Mouse (Mus musculus) CH12.LX (cell line): ENCODE measurements around the gene Ces2a.

ENCODE experiments used
- CTCF ChIP-seq, 2 experiments: IDR thresholded peaks in 1 of 2; conservative IDR thresholded peaks in 1 of 2; 2 replicates each; pipeline ENCODE4 v1.5.1; 2011 to 2012; ENCODE audit warnings: low read depth in 2 of 2, low read length in 2 of 2, improper control_type of control experiment in 1 of 2, inconsistent platforms in 1 of 2, mild to moderate bottlenecking in 1 of 2, moderate library complexity in 1 of 2
- EP300 ChIP-seq: IDR thresholded peaks from 2 replicates; pipeline ENCODE4 v1.6.1; 2011; ENCODE audit warnings: low read length, improper control_type of control experiment
- JUND ChIP-seq: conservative IDR thresholded peaks from 2 replicates; pipeline ENCODE4 v1.6.1; 2011; ENCODE audit warnings: low read depth, low read length, improper control_type of control experiment
- POLR2A ChIP-seq: IDR thresholded peaks from 2 replicates; pipeline ENCODE4 v1.6.1; 2011; ENCODE audit warnings: low read depth, mild to moderate bottlenecking, improper control_type of control experiment, low read length
- UBTF ChIP-seq: IDR thresholded peaks from 2 replicates; pipeline ENCODE4 v1.6.1; 2012; ENCODE audit warnings: low read depth, mild to moderate bottlenecking, inconsistent platforms, low read length, improper control_type of control experiment, moderate library complexity

GRCm38 (mm10) chr8:104721166-104721565 lies 12.6 kb upstream of the Ces2a start:
- TF ChIP-seq CTCF (conservative IDR thresholded peaks at IDR 0.05 in 1 of 2, IDR thresholded peaks at IDR 0.05 in 1 of 2; ENCODE audit: low read depth in 2 of 2, low read length in 2 of 2) = no peak
- TF ChIP-seq POLR2A = no peak
- no peak for TF ChIP-seq JUND
- TF ChIP-seq EP300 = no peak
- no peak for TF ChIP-seq UBTF
